Mouse (Mus musculus): ENCODE measurements at regions not wholly inside any gene's neighbourhood (a gene's known extent, or its start where the extent isn't known, plus 50 kb on each side); places are given as distances from the start of the nearest gene placed in this dataset.

DNA sequence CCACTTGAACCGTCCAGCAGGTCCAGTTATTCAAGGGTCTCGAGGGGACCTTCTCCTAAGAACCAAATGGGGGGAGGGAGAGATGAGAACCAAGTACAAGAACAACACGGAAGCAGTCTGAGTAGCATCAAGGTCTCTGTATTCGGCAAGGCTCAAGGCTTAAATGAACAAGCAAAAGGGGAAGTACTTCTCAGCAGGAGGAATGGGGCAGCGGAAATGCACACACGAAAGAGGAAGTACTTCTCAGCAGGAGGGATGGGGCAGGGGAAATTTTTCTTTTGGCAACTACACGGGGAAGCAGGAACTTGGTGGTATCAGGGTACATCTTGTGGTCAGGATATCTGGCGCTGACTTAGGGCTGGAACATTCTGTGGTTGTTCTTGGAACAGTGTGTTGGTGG is 536.5 kb downstream of the Amd2 start:
- DNase-seq (ENCODE audit: low read depth, low spot score) = peak; percentile 18

DNA sequence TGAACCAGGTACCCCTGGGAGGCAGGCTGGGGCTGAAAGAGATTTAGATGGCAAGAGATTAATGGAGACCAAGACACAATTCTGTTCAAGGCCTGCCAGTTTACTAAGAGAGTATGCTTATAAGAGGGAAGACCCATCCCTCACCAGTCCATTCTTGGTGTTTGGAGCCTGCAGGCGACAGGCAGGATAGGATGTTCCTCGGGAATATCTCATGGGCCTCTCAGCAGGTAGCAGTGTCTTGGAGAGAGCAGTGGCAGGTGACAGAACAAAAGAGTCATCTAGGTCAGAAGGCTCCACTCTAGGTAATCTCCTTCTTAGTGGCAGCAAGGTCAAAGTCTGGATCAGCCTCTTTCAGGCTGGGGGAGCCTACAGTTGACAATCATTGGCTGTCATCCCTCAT is 555.5 kb downstream of the Amd2 start:
- DNase-seq (ENCODE audit: low read depth, low spot score) = peak; percentile 64

DNA sequence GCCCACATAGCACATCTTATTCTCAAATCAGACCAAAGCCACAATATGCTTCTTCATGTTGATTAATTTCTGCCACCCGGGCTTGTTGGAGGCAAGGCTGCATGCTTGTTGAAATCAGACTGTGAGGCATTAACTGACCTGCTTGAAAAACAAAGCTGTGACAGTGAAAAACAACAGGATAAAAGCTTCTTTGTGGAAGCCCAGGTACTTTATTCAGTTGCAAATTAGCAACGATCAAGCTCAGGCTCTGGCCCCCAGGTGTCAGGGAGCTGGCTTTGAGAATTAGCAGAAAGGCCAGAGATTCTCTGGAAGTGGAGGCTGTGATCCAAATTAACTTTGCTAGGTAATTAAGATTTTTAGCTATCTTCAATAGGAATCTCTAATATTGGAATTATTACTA is 560.4 kb downstream of the Amd2 start:
- peak; percentile 82 for DNase-seq (ENCODE audit: low read depth, low spot score)

DNA sequence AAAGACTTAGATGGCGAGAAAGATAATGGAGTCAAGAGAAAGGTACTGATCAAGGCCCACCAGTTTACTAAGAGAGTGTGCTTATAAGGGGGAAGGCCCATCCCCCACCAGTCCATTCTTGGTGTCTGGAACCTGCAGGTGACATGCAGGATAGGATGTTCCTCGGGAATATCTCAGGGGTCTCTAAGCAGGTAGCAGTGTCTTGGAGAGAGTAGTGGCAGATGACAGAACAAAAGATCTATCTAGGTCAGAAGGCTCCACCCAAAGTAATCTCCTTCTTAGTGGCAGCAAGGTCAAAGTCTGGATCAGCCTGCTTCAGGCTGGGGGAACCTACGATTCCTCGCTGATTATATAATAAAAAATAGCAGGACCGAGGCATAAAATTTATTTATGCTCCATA is 561.0 kb downstream of the Amd2 start:
- DNase-seq (ENCODE audit: low read depth, low spot score) = peak; percentile 56

DNA sequence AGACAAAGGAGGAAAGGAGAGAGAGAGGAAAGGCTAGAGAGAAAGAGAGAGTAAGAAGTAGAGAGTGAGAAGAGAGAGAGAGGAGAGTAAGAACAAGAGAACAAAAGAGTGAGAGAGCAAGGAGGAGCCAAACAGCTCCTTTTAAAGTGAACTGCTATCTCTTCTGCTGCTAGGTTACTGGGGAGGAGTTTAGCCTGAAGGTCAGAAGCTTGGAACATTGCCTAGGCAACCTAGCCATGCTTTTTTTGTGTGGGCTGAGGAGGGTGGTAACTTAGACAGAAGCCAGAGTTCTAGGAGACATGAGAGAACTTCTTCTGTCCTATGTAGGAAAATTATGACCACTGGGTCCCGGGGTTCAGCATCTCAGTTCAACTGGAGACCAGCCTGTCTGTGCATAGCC is 562.4 kb downstream of the Amd2 start:
- DNase-seq (ENCODE audit: low read depth, low spot score) = peak; percentile 59

DNA sequence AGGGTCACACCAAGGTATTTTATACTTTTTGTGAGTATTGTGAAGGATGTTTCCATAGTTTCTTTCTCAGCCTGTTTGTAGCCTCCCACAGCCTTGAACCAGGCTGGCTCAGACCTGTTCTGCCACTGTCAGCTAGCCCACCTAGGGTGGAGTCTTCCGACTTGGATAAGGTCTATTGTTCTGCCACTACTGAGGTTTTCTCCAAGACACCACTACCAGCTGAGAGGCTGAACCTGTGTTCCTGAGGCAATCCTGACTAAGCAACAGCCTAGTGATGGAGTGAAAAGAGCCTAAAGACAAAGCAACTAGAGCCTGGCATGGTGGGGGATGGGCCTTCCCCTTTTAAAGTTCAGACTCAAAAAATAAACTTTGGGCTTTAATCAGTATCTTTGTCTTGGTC is 580.5 kb downstream of the Amd2 start:
- peak; percentile 56 for DNase-seq (ENCODE audit: low read depth, low spot score)
